ENCODE assay signal across 8 mouse cellular contexts in genomic region chr3:89420421-89420820, GRCm38 (mm10). TPM values are rescaled to one million over a fixed set of nuclear protein-coding genes. Genes with fewer than 3 reads are reported as not detected.
DNase-seq lines count a peak whose midpoint lies in the region; ATAC-seq and TF ChIP-seq lines count a peak whose summit lies in the region.

No protein-coding gene starts in this region.

- no peak for DNase-seq in lung, postnatal 0 days (ENCODE audit: low spot score)
- DNase-seq in lung, postnatal 25 days (ENCODE audit: low spot score): no peak
- DNase-seq in limb, embryonic 10.5 days (ENCODE audit: low spot score): no peak
- no peak for DNase-seq in gastrocnemius, postnatal 10 days
- no peak for DNase-seq in cerebellum, postnatal 4 days (ENCODE audit: low spot score in 2 of 2)

- TF ChIP-seq EP300 in lung, postnatal 0 days (IDR thresholded peaks at IDR 0.05): no peak

- no peak for TF ChIP-seq CTCF in lung, postnatal 0 days (IDR thresholded peaks at IDR 0.05)
- no peak for TF ChIP-seq CTCF in small intestine, adult 2 months (IDR thresholded peaks at IDR 0.05; ENCODE audit: extremely low read depth, insufficient read length, insufficient replicate concordance, low read depth, low read length)

- 65% methylated on average over 2 of the region's 2 CpGs for WGBS in forebrain, embryonic 13.5 days
- 67% methylated on average over 2 of the region's 2 CpGs for WGBS in forebrain, embryonic 16.5 days
- 15% methylated on average over 2 of the region's 2 CpGs for WGBS in lung, postnatal 0 days
- 43% methylated on average over 2 of the region's 2 CpGs for WGBS in limb, embryonic 10.5 days
- WGBS in small intestine, adult 2 months: 25% methylated on average over 2 of the region's 2 CpGs

- no peak overlapping the region for H3K9ac ChIP-seq in forebrain, embryonic 13.5 days
- H3K9ac ChIP-seq in forebrain, embryonic 16.5 days (replicated peaks; ENCODE audit: low read depth, low read length): no peak overlapping the region
- H3K9ac ChIP-seq in lung, postnatal 0 days (replicated peaks; ENCODE audit: low read depth): no peak overlapping the region

- H3K9me3 ChIP-seq in forebrain, embryonic 13.5 days (replicated peaks): no peaks in the 10 kb centered on the region
- no peaks in the 10 kb centered on the region for H3K9me3 ChIP-seq in forebrain, embryonic 16.5 days (ENCODE audit: control insufficient read depth, low read length)
- H3K9me3 ChIP-seq in lung, postnatal 0 days (ENCODE audit: low read length): no peaks in the 10 kb centered on the region
- H3K9me3 ChIP-seq in limb, embryonic 10.5 days (replicated peaks): no peaks in the 10 kb centered on the region

- H3K27ac ChIP-seq in forebrain, embryonic 13.5 days: no peak overlapping the region
- no peak overlapping the region for H3K27ac ChIP-seq in forebrain, embryonic 16.5 days (ENCODE audit: low read length)
- H3K27ac ChIP-seq in lung, postnatal 0 days (ENCODE audit: low read length): peak overlapping the region; percentile 99
- peak overlapping the region; percentile 87 for H3K27ac ChIP-seq in limb, embryonic 10.5 days
- H3K27ac ChIP-seq in small intestine, adult 2 months (ENCODE audit: insufficient read depth, low read depth, low read length): peak overlapping the region; percentile 64

- H3K36me3 ChIP-seq in forebrain, embryonic 13.5 days (ENCODE audit: poor library complexity, severe bottlenecking): peaks cover 9% of the 10 kb centered on the region
- 0 out of 2 replicates have a peak, but pooled peaks cover 2% of the 10 kb centered on the region for H3K36me3 ChIP-seq in forebrain, embryonic 16.5 days (ENCODE audit: control insufficient read depth, insufficient read depth)
- peaks cover 12% of the 10 kb centered on the region; the same call in 1 of the 2 replicates for H3K36me3 ChIP-seq in lung, postnatal 0 days (ENCODE audit: insufficient read depth, low read length)
- H3K36me3 ChIP-seq in limb, embryonic 10.5 days: peaks cover 46% of the 10 kb centered on the region
- peaks cover 20% of the 10 kb centered on the region for H3K36me3 ChIP-seq in small intestine, adult 2 months (ENCODE audit: control insufficient read depth, insufficient read depth, low read length)

- H3K4me2 ChIP-seq in forebrain, embryonic 13.5 days: 0 out of 2 replicates have a peak overlapping the region, but pooled peaks have one; percentile 91
- H3K4me2 ChIP-seq in forebrain, embryonic 16.5 days (ENCODE audit: low read length): no peak overlapping the region
- peak overlapping the region; percentile 67 for H3K4me2 ChIP-seq in lung, postnatal 0 days (replicated peaks; ENCODE audit: low read depth, low read length)

- peaks cover 49% of the 10 kb centered on the region for H3K4me1 ChIP-seq in forebrain, embryonic 13.5 days
- peaks cover 34% of the 10 kb centered on the region for H3K4me1 ChIP-seq in forebrain, embryonic 16.5 days (replicated peaks; ENCODE audit: control insufficient read depth, insufficient read depth, low read length)
- peaks cover 15% of the 10 kb centered on the region; the same call in 1 of the 2 replicates for H3K4me1 ChIP-seq in lung, postnatal 0 days (ENCODE audit: insufficient read depth, low read depth, low read length)
- H3K4me1 ChIP-seq in limb, embryonic 10.5 days: peaks cover 50% of the 10 kb centered on the region
- H3K4me1 ChIP-seq in small intestine, adult 2 months (ENCODE audit: control insufficient read depth, insufficient read depth, insufficient read length, low read length): peaks cover 7% of the 10 kb centered on the region

- TF ChIP-seq POLR2A in small intestine, adult 2 months (IDR thresholded peaks at IDR 0.05; ENCODE audit: low read depth, low read length): no peak

- ATAC-seq in forebrain, embryonic 13.5 days: no peak
- ATAC-seq in forebrain, embryonic 16.5 days: no peak
- ATAC-seq in lung, postnatal 0 days: no peak

- no peaks in the 10 kb centered on the region for H3K27me3 ChIP-seq in forebrain, embryonic 13.5 days
- H3K27me3 ChIP-seq in forebrain, embryonic 16.5 days (replicated peaks; ENCODE audit: control insufficient read depth, insufficient read depth, low read length): no peaks in the 10 kb centered on the region
- no peaks in the 10 kb centered on the region for H3K27me3 ChIP-seq in lung, postnatal 0 days (replicated peaks; ENCODE audit: insufficient read depth, low read length)
- H3K27me3 ChIP-seq in limb, embryonic 10.5 days (ENCODE audit: low read depth, poor library complexity, severe bottlenecking): no peaks in the 10 kb centered on the region
- no peaks in the 10 kb centered on the region for H3K27me3 ChIP-seq in small intestine, adult 2 months (ENCODE audit: control insufficient read depth, insufficient read depth, low read length)

- H3K4me3 ChIP-seq in forebrain, embryonic 13.5 days: no peak overlapping the region
- H3K4me3 ChIP-seq in forebrain, embryonic 16.5 days (replicated peaks; ENCODE audit: low read length): no peak overlapping the region
- H3K4me3 ChIP-seq in lung, postnatal 0 days (ENCODE audit: low read depth, low read length): peak overlapping the region; percentile 71; the same call in 1 of the 2 replicates
- H3K4me3 ChIP-seq in limb, embryonic 10.5 days: peak overlapping the region; percentile 73
- no peak overlapping the region for H3K4me3 ChIP-seq in small intestine, adult 2 months (ENCODE audit: low read depth, low read length)

RNA-seq across cellular contexts. Expression of gene Shc1, which starts 2.2 kb away (rescaled TPM):
- 15.9 and 16.7 TPM in 2 replicates for polyA plus RNA-seq in forebrain, embryonic 13.5 days (2015; fragmentation: Nextera tagmentation; extraction: Ambion mirVana)
- polyA plus RNA-seq in forebrain, embryonic 16.5 days (2015; fragmentation: Nextera tagmentation; extraction: Ambion mirVana): 14.4 and 17.2 TPM in 2 replicates
- 52.6 and 55.7 TPM in 2 replicates for polyA plus RNA-seq in lung, postnatal 0 days (2015; fragmentation: Nextera tagmentation; extraction: Ambion mirVana)
- polyA plus RNA-seq in limb, embryonic 10.5 days (2016; fragmentation: Nextera tagmentation; extraction: Ambion mirVana): 82.6 and 96.2 TPM in 2 replicates
- 33.6 and 63.5 TPM in 2 replicates for polyA plus RNA-seq in small intestine, adult 2 months (2012; rRNA removed)
- 10 to 100 TPM; 50.0 to 57.8 TPM for total RNA-seq in gastrocnemius, postnatal 10 days (2021)

RNA-seq across cellular contexts. Expression of gene Cks1b, which starts 2.2 kb away (rescaled TPM):
- 352 TPM in 2 replicates for polyA plus RNA-seq in forebrain, embryonic 13.5 days (2015; fragmentation: Nextera tagmentation; extraction: Ambion mirVana)
- 139 and 156 TPM in 2 replicates for polyA plus RNA-seq in forebrain, embryonic 16.5 days (2015; fragmentation: Nextera tagmentation; extraction: Ambion mirVana)
- polyA plus RNA-seq in lung, postnatal 0 days (2015; fragmentation: Nextera tagmentation; extraction: Ambion mirVana): 75.5 and 83.0 TPM in 2 replicates
- polyA plus RNA-seq in limb, embryonic 10.5 days (2016; fragmentation: Nextera tagmentation; extraction: Ambion mirVana): 898 and 922 TPM in 2 replicates
- polyA plus RNA-seq in small intestine, adult 2 months (2012; rRNA removed): 6.2 and 13.7 TPM in 2 replicates
- total RNA-seq in gastrocnemius, postnatal 10 days (2021): 10 to 100 TPM; 19.7 to 22.3 TPM

RNA-seq across cellular contexts. Expression of gene Flad1, which starts 8.8 kb away (rescaled TPM):
- polyA plus RNA-seq in forebrain, embryonic 13.5 days (2015; fragmentation: Nextera tagmentation; extraction: Ambion mirVana): 36.3 and 39.4 TPM in 2 replicates
- 43.6 and 46.7 TPM in 2 replicates for polyA plus RNA-seq in forebrain, embryonic 16.5 days (2015; fragmentation: Nextera tagmentation; extraction: Ambion mirVana)
- polyA plus RNA-seq in lung, postnatal 0 days (2015; fragmentation: Nextera tagmentation; extraction: Ambion mirVana): 17.9 and 18.2 TPM in 2 replicates
- polyA plus RNA-seq in limb, embryonic 10.5 days (2016; fragmentation: Nextera tagmentation; extraction: Ambion mirVana): 22.2 and 26.1 TPM in 2 replicates
- 22.1 and 36.1 TPM in 2 replicates for polyA plus RNA-seq in small intestine, adult 2 months (2012; rRNA removed)
- 10 to 100 TPM; 25.8 to 29.5 TPM for total RNA-seq in gastrocnemius, postnatal 10 days (2021)

RNA-seq across cellular contexts. Expression of gene Pygo2, which starts 9.6 kb away (rescaled TPM):
- 30.4 and 32.4 TPM in 2 replicates for polyA plus RNA-seq in forebrain, embryonic 13.5 days (2015; fragmentation: Nextera tagmentation; extraction: Ambion mirVana)
- polyA plus RNA-seq in forebrain, embryonic 16.5 days (2015; fragmentation: Nextera tagmentation; extraction: Ambion mirVana): 40.0 and 43.7 TPM in 2 replicates
- 19.4 and 20.7 TPM in 2 replicates for polyA plus RNA-seq in lung, postnatal 0 days (2015; fragmentation: Nextera tagmentation; extraction: Ambion mirVana)
- 50.7 and 53.5 TPM in 2 replicates for polyA plus RNA-seq in limb, embryonic 10.5 days (2016; fragmentation: Nextera tagmentation; extraction: Ambion mirVana)
- polyA plus RNA-seq in small intestine, adult 2 months (2012; rRNA removed): 61.7 and 87.5 TPM in 2 replicates
- 10 to 100 TPM; 15.9 to 22.2 TPM for total RNA-seq in gastrocnemius, postnatal 10 days (2021)

RNA-seq across cellular contexts. Expression of gene Pbxip1, which starts 16.1 kb away (rescaled TPM):
- 10.2 TPM in 2 replicates for polyA plus RNA-seq in forebrain, embryonic 13.5 days (2015; fragmentation: Nextera tagmentation; extraction: Ambion mirVana)
- polyA plus RNA-seq in forebrain, embryonic 16.5 days (2015; fragmentation: Nextera tagmentation; extraction: Ambion mirVana): 11.1 and 14.4 TPM in 2 replicates
- 55.9 and 63.0 TPM in 2 replicates for polyA plus RNA-seq in lung, postnatal 0 days (2015; fragmentation: Nextera tagmentation; extraction: Ambion mirVana)
- 13.0 and 19.2 TPM in 2 replicates for polyA plus RNA-seq in limb, embryonic 10.5 days (2016; fragmentation: Nextera tagmentation; extraction: Ambion mirVana)
- 26.8 and 36.5 TPM in 2 replicates for polyA plus RNA-seq in small intestine, adult 2 months (2012; rRNA removed)
- total RNA-seq in gastrocnemius, postnatal 10 days (2021): 100 to 1,000 TPM; 155 to 167 TPM

Comparison
In these comparisons a context has a peak if more than half of its experiments do, and no peak if none do; other contexts are left out.
1. H3K27ac ChIP-seq: peak in lung, postnatal 0 days (single experiment), limb, embryonic 10.5 days (single experiment) and small intestine, adult 2 months (single experiment); none in forebrain, embryonic 13.5 days (single experiment) and forebrain, embryonic 16.5 days (single experiment).
2. H3K4me3 ChIP-seq: peak in lung, postnatal 0 days (single experiment) and limb, embryonic 10.5 days (single experiment); none in forebrain, embryonic 13.5 days (single experiment), forebrain, embryonic 16.5 days (single experiment) and small intestine, adult 2 months (single experiment).